Mouse (Mus musculus) limb, embryonic 13.5 days (tissue): ENCODE results near the gene Prorsd1. TPM values are rescaled to one million over a fixed set of nuclear protein-coding genes. Genes with fewer than 3 reads are reported as not detected.
"Not testable (repeated sequence)": the region's sequence is repeated elsewhere in the genome, so short reads cannot be mapped to it uniquely, and the experiment has no call there.

Experiments used
- ATAC-seq: fragments of 200-750 bp; cut with Nextera tagmentation; 2 replicates; pipeline ENCODE4 v1.8.0; 2017; ENCODE audit warnings: low read depth, moderate number of reproducible peaks, moderate TSS enrichment; ENCODE audit not compliant: low FRiP score
- H3K27ac ChIP-seq: fragments of 300-500 bp; sonication (generic); 2 replicates; pipeline ENCODE4 v1.5.1; 2015; ENCODE audit warnings: inconsistent platforms, mild to moderate bottlenecking, moderate library complexity
- H3K27me3 ChIP-seq: fragments of 300-500 bp; sonication (generic); 2 replicates; pipeline ENCODE4 v1.6.1; 2015; ENCODE audit warnings: mild to moderate bottlenecking, inconsistent platforms
- H3K36me3 ChIP-seq: fragments of 300-500 bp; sonication (generic); 2 replicates; pipeline ENCODE4 v1.6.1; 2015; ENCODE audit warnings: inconsistent platforms, mild to moderate bottlenecking, moderate library complexity
- H3K4me1 ChIP-seq: fragments of 300-500 bp; sonication (generic); 2 replicates; pipeline ENCODE4 v1.6.1; 2015; ENCODE audit warnings: inconsistent platforms
- H3K4me2 ChIP-seq: fragments of 300-500 bp; sonication (generic); replicated peaks from 2 replicates; pipeline ENCODE4 v1.6.1; 2015; ENCODE audit warnings: inconsistent platforms, mild to moderate bottlenecking, moderate library complexity
- H3K4me3 ChIP-seq: fragments of 300-500 bp; sonication (generic); 2 replicates; pipeline ENCODE4 v1.5.1; 2015; ENCODE audit warnings: moderate library complexity, mild to moderate bottlenecking, inconsistent platforms
- H3K9ac ChIP-seq: fragments of 300-500 bp; sonication (generic); 2 replicates; pipeline ENCODE4 v1.6.1; 2015; ENCODE audit warnings: mild to moderate bottlenecking, inconsistent platforms
- H3K9me3 ChIP-seq: fragments of 300-500 bp; sonication (generic); 2 replicates; pipeline ENCODE4 v1.6.1; 2016; ENCODE audit warnings: inconsistent platforms
- WGBS: fragments of 180-500 bp; shearing (Covaris S2); methylation state at CpG from one replicate; pipeline ENCODE4 v1.1.7; 2015; 5-methylcytosine and 5-hydroxymethylcytosine counted together
- polyA plus RNA-seq: library from polyadenylated mRNA; unstranded; fragments of >200 nt; fragmentation: Nextera tagmentation; extraction: Ambion mirVana; gene quantifications from 2 replicates; pipeline ENCODE4 v1.2.1, GENCODE M21; 2015

Gene Prorsd1
- polyA plus RNA-seq = 26.8 and 31.3 TPM in 2 replicates

- H3K4me1 ChIP-seq = peaks cover 5% of the 10 kb centered on the region
- H3K4me3 ChIP-seq = peak within 1 kb of the TSS; percentile 64
- H3K9me3 ChIP-seq = no peaks in the 10 kb centered on the region
- 3% methylated on average over 40 of the region's 40 CpGs for WGBS
- peak within 1 kb of the TSS; percentile 75 for H3K27ac ChIP-seq
- H3K36me3 ChIP-seq = peaks cover 18% of the 10 kb centered on the region
- ATAC-seq = peak; percentile 98
- peak within 1 kb of the TSS; percentile 78 for H3K9ac ChIP-seq
- H3K4me2 ChIP-seq = peak within 1 kb of the TSS; percentile 66
- H3K27me3 ChIP-seq = no peaks in the 10 kb centered on the region
These were observed at the start of gene Prorsd1 for GRCm38 (mm10) chr11:29514682-29515412. Prorsd1 (minus strand) TSS chr11:29515033.

GRCm38 (mm10) chr11:29563406-29563805 is 48.6 kb upstream of the Prorsd1 start:
- H3K36me3 ChIP-seq = no peaks in the 10 kb centered on the region
- H3K27me3 ChIP-seq = no peaks in the 10 kb centered on the region
- no peak overlapping the region for H3K9ac ChIP-seq
- H3K9me3 ChIP-seq = no peaks in the 10 kb centered on the region
- WGBS = 79% methylated on average over 2 of the region's 2 CpGs
- no peak for ATAC-seq
- H3K27ac ChIP-seq = no peak overlapping the region
- H3K4me2 ChIP-seq = no peak overlapping the region
- no peaks in the 10 kb centered on the region for H3K4me1 ChIP-seq
- H3K4me3 ChIP-seq = no peak overlapping the region

- Histone ChIP-seq H3K27ac (no peak overlapping the region), H3K36me3 (no peaks in the 10 kb centered on the region), H3K9ac (no peak overlapping the region), H3K4me2 (no peak overlapping the region), H3K9me3 (no peaks in the 10 kb centered on the region), H3K27me3 (no peaks in the 10 kb centered on the region), H3K4me3 (no peak overlapping the region), H3K4me1 (no peaks in the 10 kb centered on the region)
- 87% methylated on average over 3 of the region's 3 CpGs for WGBS
- ATAC-seq = no peak
These were observed 46.2 kb upstream of the Prorsd1 start for GRCm38 (mm10) chr11:29560990-29561389.

- WGBS = 85% methylated on average over 9 of the region's 9 CpGs
- ATAC-seq = no peak
These were observed 45.6 kb upstream of the Prorsd1 start for GRCm38 (mm10) chr11:29560452-29560851.

GRCm38 (mm10) chr11:29549425-29549778 is 34.6 kb upstream of the Prorsd1 start:
- H3K9me3 ChIP-seq = no peaks in the 10 kb centered on the region
- H3K36me3 ChIP-seq = peaks cover 25% of the 10 kb centered on the region
- H3K9ac ChIP-seq = no peak overlapping the region
- H3K27me3 ChIP-seq = no peaks in the 10 kb centered on the region
- 94% methylated on average over 1 of the region's 1 CpGs for WGBS
- H3K4me3 ChIP-seq = no peak overlapping the region
- H3K4me2 ChIP-seq = no peak overlapping the region
- no peak for ATAC-seq
- no peak overlapping the region for H3K27ac ChIP-seq
- peaks cover 13% of the 10 kb centered on the region for H3K4me1 ChIP-seq

More at GRCm38 (mm10) chr11:29560452-29560851, 45.6 kb upstream of the Prorsd1 start:
- H3K4me2 ChIP-seq = no peak overlapping the region
- no peak overlapping the region for H3K4me3 ChIP-seq
- H3K9me3 ChIP-seq = no peaks in the 10 kb centered on the region
- H3K27ac ChIP-seq = no peak overlapping the region
- H3K27me3 ChIP-seq = no peaks in the 10 kb centered on the region
- H3K36me3 ChIP-seq = no peaks in the 10 kb centered on the region
- H3K9ac ChIP-seq = no peak overlapping the region
- H3K4me1 ChIP-seq = no peaks in the 10 kb centered on the region

GRCm38 (mm10) chr11:29548504-29549424 is 33.9 kb upstream of the Prorsd1 start:
- Histone ChIP-seq H3K4me2 (peak overlapping the region; percentile 71), H3K4me1 (peaks cover 13% of the 10 kb centered on the region), H3K36me3 (peaks cover 31% of the 10 kb centered on the region), H3K27me3 (no peaks in the 10 kb centered on the region), H3K9me3 (no peaks in the 10 kb centered on the region), H3K4me3 (peak overlapping the region; percentile 63), H3K9ac (peak overlapping the region; percentile 88), H3K27ac (0 out of 2 replicates have a peak overlapping the region, but pooled peaks have one; percentile 81)
- WGBS = 26% methylated on average over 23 of the region's 23 CpGs
- ATAC-seq = no peak

GRCm38 (mm10) chr11:29547752-29548503 is 33.1 kb upstream of the Prorsd1 start, which contains the start of the genes Clhc1 and Rps27a:
Clhc1 (plus strand) TSS chr11:29547950.
Rps27a (minus strand) TSS chr11:29548109.
- peak; percentile 98 for ATAC-seq
- under 1% methylated on average over 46 of the region's 46 CpGs for WGBS

GRCm38 (mm10) chr11:29547249-29547751 is 32.5 kb upstream of the Prorsd1 start:
- peaks cover 36% of the 10 kb centered on the region for H3K36me3 ChIP-seq
- peak; percentile 4; the same call in 1 of the 2 replicates for ATAC-seq
- H3K9me3 ChIP-seq = no peaks in the 10 kb centered on the region
- H3K27me3 ChIP-seq = no peaks in the 10 kb centered on the region
- H3K4me3 ChIP-seq = peak overlapping the region; percentile 63
- peak overlapping the region; percentile 68 for H3K4me2 ChIP-seq
- H3K9ac ChIP-seq = peak overlapping the region; percentile 88
- H3K27ac ChIP-seq = peak overlapping the region; percentile 81; the same call in 1 of the 2 replicates
- under 1% methylated on average over 27 of the region's 27 CpGs for WGBS
- H3K4me1 ChIP-seq = peaks cover 13% of the 10 kb centered on the region

More at GRCm38 (mm10) chr11:29547752-29548503, 33.1 kb upstream of the Prorsd1 start, which contains the start of the genes Clhc1 and Rps27a:
- Histone ChIP-seq H3K9me3 (no peaks in the 10 kb centered on the region), H3K36me3 (peaks cover 35% of the 10 kb centered on the region), H3K9ac (peak within 1 kb of the TSS; percentile 88), H3K4me3 (peak within 1 kb of the TSS; percentile 63), H3K27ac (peak within 1 kb of the TSS; percentile 81; the same call in 1 of the 2 replicates), H3K4me2 (peak within 1 kb of the TSS; percentile 71), H3K4me1 (peaks cover 13% of the 10 kb centered on the region), H3K27me3 (no peaks in the 10 kb centered on the region)

- Histone ChIP-seq H3K9me3 (no peaks in the 10 kb centered on the region), H3K36me3 (peaks cover 39% of the 10 kb centered on the region), H3K4me3 (peak overlapping the region; percentile 63), H3K27ac (no peak overlapping the region), H3K9ac (peak overlapping the region; percentile 88), H3K4me2 (peak overlapping the region; percentile 68), H3K4me1 (peaks cover 13% of the 10 kb centered on the region), H3K27me3 (no peaks in the 10 kb centered on the region)
- no peak for ATAC-seq
- WGBS = 18% methylated on average over 2 of the region's 2 CpGs
These were observed 31.9 kb upstream of the Prorsd1 start for GRCm38 (mm10) chr11:29546762-29547161.

GRCm38 (mm10) chr11:29546297-29546696 is 31.5 kb upstream of the Prorsd1 start:
- H3K4me2 ChIP-seq = peak overlapping the region; percentile 68
- H3K36me3 ChIP-seq = peaks cover 42% of the 10 kb centered on the region
- not testable (repeated sequence) for H3K27me3 ChIP-seq, ATAC-seq, H3K9me3 ChIP-seq, H3K27ac ChIP-seq
- WGBS = 92% methylated on average over 2 of the region's 2 CpGs
- H3K4me1 ChIP-seq = peaks cover 13% of the 10 kb centered on the region
- peak overlapping the region; percentile 63 for H3K4me3 ChIP-seq
- H3K9ac ChIP-seq = peak overlapping the region; percentile 88; the same call in 1 of the 2 replicates

GRCm38 (mm10) chr11:29545150-29545752 is 30.4 kb upstream of the Prorsd1 start:
- 86% methylated on average over 4 of the region's 4 CpGs for WGBS
- H3K4me2 ChIP-seq = not testable (repeated sequence)

More at GRCm38 (mm10) chr11:29545150-29545752, 30.4 kb upstream of the Prorsd1 start:
- ATAC-seq, H3K27me3 ChIP-seq, H3K4me3 ChIP-seq, H3K9me3 ChIP-seq, H3K9ac ChIP-seq, H3K27ac ChIP-seq: not testable (repeated sequence)
- Histone ChIP-seq H3K36me3 (peaks cover 51% of the 10 kb centered on the region), H3K4me1 (peaks cover 13% of the 10 kb centered on the region)
